Mouse (Mus musculus) heart, embryonic 14.5 days (tissue): ENCODE results near the gene Ccdc154. TPM values are rescaled to one million over a fixed set of nuclear protein-coding genes. Genes with fewer than 3 reads are reported as not detected.

Experiments
- ATAC-seq: fragments of 200-750 bp; cut with Nextera tagmentation; 2 replicates; pipeline ENCODE4 v1.8.0; 2017; ENCODE audit warnings: low read depth, moderate TSS enrichment; ENCODE audit not compliant: insufficient number of reproducible peaks, insufficient read depth, low FRiP score
- H3K27ac ChIP-seq, 2 experiments: fragments of 200-500 bp in 1 of 2; fragments of 300-500 bp in 1 of 2; sonication (generic) in 1 of 2; replicated peaks in 1 of 2; 2 replicates each; pipeline ENCODE4 v1.5.1; 2012 to 2014; ENCODE audit warnings: low read depth in 2 of 2, low read length in 2 of 2, control low read depth in 1 of 2, mild to moderate bottlenecking in 1 of 2, mixed read lengths in 1 of 2; ENCODE audit not compliant: control insufficient read depth in 1 of 2, insufficient read depth in 1 of 2
- H3K27me3 ChIP-seq: fragments of 300-500 bp; sonication (generic); 2 replicates; pipeline ENCODE4 v1.6.1; 2014; ENCODE audit warnings: mild to moderate bottlenecking, low read length, control low read depth; ENCODE audit not compliant: control insufficient read depth, insufficient read depth
- H3K36me3 ChIP-seq: fragments of 300-500 bp; sonication (generic); 2 replicates; pipeline ENCODE4 v1.6.1; 2014; ENCODE audit warnings: mild to moderate bottlenecking, control low read depth, low read length, mixed read lengths; ENCODE audit not compliant: control insufficient read depth, insufficient read depth
- H3K4me1 ChIP-seq, 2 experiments: fragments of 200-500 bp in 1 of 2; fragments of 300-500 bp in 1 of 2; sonication (generic) in 1 of 2; 2 replicates each; pipeline ENCODE4 v1.6.1; 2012 to 2014; ENCODE audit warnings: low read length in 2 of 2, control low read depth in 1 of 2, mixed read lengths in 1 of 2; ENCODE audit not compliant: control insufficient read depth in 2 of 2, insufficient read depth in 2 of 2
- H3K4me2 ChIP-seq: fragments of 300-500 bp; sonication (generic); 2 replicates; pipeline ENCODE4 v1.6.1; 2014; ENCODE audit warnings: mild to moderate bottlenecking, low read length
- H3K4me3 ChIP-seq, 2 experiments: fragments of 200-500 bp in 1 of 2; fragments of 300-500 bp in 1 of 2; sonication (generic) in 1 of 2; 2 replicates each; pipeline ENCODE4 v1.5.1; 2012 to 2014; ENCODE audit warnings: low read length in 2 of 2, mild to moderate bottlenecking in 2 of 2, control low read depth in 1 of 2, low read depth in 1 of 2, moderate library complexity in 1 of 2; ENCODE audit not compliant: control insufficient read depth in 1 of 2, insufficient read depth in 1 of 2
- H3K9ac ChIP-seq: fragments of 300-500 bp; sonication (generic); 2 replicates; pipeline ENCODE4 v1.6.1; 2014; ENCODE audit warnings: mild to moderate bottlenecking, low read length
- H3K9me3 ChIP-seq: fragments of 300-500 bp; sonication (generic); 2 replicates; pipeline ENCODE4 v1.6.1; 2016; ENCODE audit warnings: low read length, control low read depth; ENCODE audit not compliant: control insufficient read depth
- WGBS: fragments of 180-500 bp; shearing (Covaris S2); extraction: QIAGEN DNeasy Blood & Tissue Kit; methylation state at CpG from one replicate; pipeline ENCODE4 v1.1.7; 2014; 5-methylcytosine and 5-hydroxymethylcytosine counted together
- polyA plus RNA-seq: library from polyadenylated mRNA; unstranded; fragments of >200 nt; fragmentation: Nextera tagmentation; extraction: Ambion mirVana; gene quantifications from 2 replicates; pipeline ENCODE4 v1.2.1, GENCODE M21; 2014

Gene Ccdc154
- polyA plus RNA-seq, 1 experiment from 2014 or later: not detected

- Histone ChIP-seq H3K4me2 (peak overlapping the region; percentile 4; the same call in 1 of the 2 replicates), H3K27ac (no peak overlapping the region), H3K9me3 (no peaks in the 10 kb centered on the region), H3K27me3 (no peaks in the 10 kb centered on the region), H3K36me3 (no peaks in the 10 kb centered on the region), H3K4me1 (no peaks in the 10 kb centered on the region), H3K4me3 (no peak overlapping the region), H3K9ac (no peak overlapping the region)
- peak; percentile 66 for ATAC-seq
- WGBS: 10% methylated on average over 8 of the region's 8 CpGs
Observed at GRCm38 (mm10) chr17:25127079-25127478, 35.2 kb upstream of the Ccdc154 start.

- H3K36me3 ChIP-seq: no peaks in the 10 kb centered on the region
- H3K27me3 ChIP-seq: no peaks in the 10 kb centered on the region
- no peak overlapping the region for H3K9ac ChIP-seq
- H3K27ac ChIP-seq: no peak overlapping the region
- no peak for ATAC-seq
- no peak overlapping the region for H3K4me3 ChIP-seq
- WGBS: 42% methylated on average over 9 of the region's 9 CpGs
- H3K4me1 ChIP-seq: no peaks in the 10 kb centered on the region
- H3K4me2 ChIP-seq: no peak overlapping the region
- no peaks in the 10 kb centered on the region for H3K9me3 ChIP-seq
Observed at GRCm38 (mm10) chr17:25127681-25128080, 34.6 kb upstream of the Ccdc154 start.

GRCm38 (mm10) chr17:25130060-25130459 is 32.2 kb upstream of the Ccdc154 start:
- Histone ChIP-seq H3K4me3 (no peak overlapping the region), H3K9me3 (no peaks in the 10 kb centered on the region), H3K27me3 (no peaks in the 10 kb centered on the region), H3K9ac (no peak overlapping the region), H3K27ac (no peak overlapping the region), H3K4me1 (peaks cover 2 to 9% of the 10 kb centered on the region in 2 experiments; a peak in 3 of 4 replicates), H3K36me3 (no peaks in the 10 kb centered on the region), H3K4me2 (no peak overlapping the region)
- no peak for ATAC-seq
- WGBS: 76% methylated on average over 1 of the region's 1 CpGs

GRCm38 (mm10) chr17:25133275-25133698 is 29.0 kb upstream of the Ccdc154 start, which contains the start of gene Clcn7:
TSS of gene Clcn7 (plus strand) at chr17:25133391.
- peak within 1 kb of the TSS; percentile 70 for H3K4me2 ChIP-seq
- H3K4me3 ChIP-seq: peak within 1 kb of the TSS; percentile 91 to 100
- peaks cover 2 to 9% of the 10 kb centered on the region in 2 experiments; a peak in 3 of 4 replicates for H3K4me1 ChIP-seq
- H3K9me3 ChIP-seq: no peaks in the 10 kb centered on the region
- peak within 1 kb of the TSS in 1 of 2 experiments; percentile 41; a peak in 1 of 4 replicates for H3K27ac ChIP-seq
- H3K36me3 ChIP-seq: no peaks in the 10 kb centered on the region; the same call in 1 of the 2 replicates
- 0% methylated on average over 40 of the region's 40 CpGs for WGBS
- H3K9ac ChIP-seq: peak within 1 kb of the TSS; percentile 93
- peak; percentile 82 for ATAC-seq
- no peaks in the 10 kb centered on the region for H3K27me3 ChIP-seq

- Histone ChIP-seq H3K36me3 (no peaks in the 10 kb centered on the region; the same call in 1 of the 2 replicates), H3K4me2 (no peak overlapping the region), H3K9ac (no peak overlapping the region), H3K27ac (no peak overlapping the region), H3K4me1 (peaks cover 2 to 9% of the 10 kb centered on the region in 2 experiments; a peak in 3 of 4 replicates), H3K4me3 (no peak overlapping the region), H3K27me3 (no peaks in the 10 kb centered on the region), H3K9me3 (no peaks in the 10 kb centered on the region)
- 83% methylated on average over 6 of the region's 6 CpGs for WGBS
- no peak for ATAC-seq
Observed at GRCm38 (mm10) chr17:25135622-25136021, 26.6 kb upstream of the Ccdc154 start.

DNA sequence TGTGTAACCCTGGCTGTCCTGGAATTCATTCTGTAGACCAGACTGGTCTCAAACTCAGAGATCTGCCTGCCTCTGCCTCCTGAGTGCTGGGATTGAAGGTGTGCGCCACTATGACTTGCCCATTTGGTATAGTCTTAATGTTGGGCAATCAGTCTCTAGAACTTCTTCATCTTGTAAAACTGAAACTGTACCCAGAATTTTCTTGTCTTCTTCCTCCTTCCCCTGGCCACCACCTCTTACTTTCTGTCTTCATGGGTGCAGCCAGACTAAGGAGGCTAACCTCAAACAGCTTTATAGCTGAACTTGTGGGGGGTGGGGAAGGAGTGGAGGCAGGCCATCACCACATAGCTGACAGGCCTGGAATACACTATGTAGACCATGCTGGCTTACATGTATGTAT is 23.5 kb upstream of the Ccdc154 start:
- no peak overlapping the region for H3K9ac ChIP-seq
- H3K4me3 ChIP-seq: no peak overlapping the region
- no peak overlapping the region for H3K4me2 ChIP-seq
- H3K27me3 ChIP-seq: no peaks in the 10 kb centered on the region
- no peak overlapping the region for H3K27ac ChIP-seq
- ATAC-seq: no peak
- no peaks in the 10 kb centered on the region for H3K9me3 ChIP-seq
- peaks cover 2 to 8% of the 10 kb centered on the region in 2 experiments; a peak in 3 of 4 replicates for H3K4me1 ChIP-seq
- 100% methylated on average over 1 of the region's 1 CpGs for WGBS
- H3K36me3 ChIP-seq: no peaks in the 10 kb centered on the region; the same call in 1 of the 2 replicates

DNA sequence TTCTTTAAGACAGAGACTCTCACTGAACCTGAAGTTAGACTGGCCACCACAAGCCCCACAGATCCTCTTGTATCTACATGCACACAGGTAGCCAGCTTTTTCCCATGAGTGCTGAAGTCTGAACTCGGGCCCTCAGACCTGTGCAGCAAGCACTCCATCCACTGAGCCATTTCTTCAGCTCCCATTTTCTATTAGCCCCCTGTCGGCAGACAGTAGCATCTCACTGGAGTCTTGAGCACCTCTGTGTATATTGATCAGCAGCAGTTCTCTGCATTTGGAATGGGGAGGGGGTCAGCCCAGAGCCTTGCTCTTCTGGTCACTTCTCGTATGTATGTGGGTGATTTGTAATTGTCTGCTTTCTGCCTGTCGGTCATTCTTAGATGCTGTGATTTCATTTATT is 22.3 kb upstream of the Ccdc154 start:
- no peak overlapping the region for H3K4me2 ChIP-seq
- H3K4me1 ChIP-seq: no peaks in the 10 kb centered on the region
- 66% methylated on average over 4 of the region's 4 CpGs for WGBS
- no peak overlapping the region for H3K4me3 ChIP-seq
- no peak for ATAC-seq
- H3K9me3 ChIP-seq: no peaks in the 10 kb centered on the region
- H3K27ac ChIP-seq: no peak overlapping the region
- H3K9ac ChIP-seq: no peak overlapping the region
- peaks cover 6% of the 10 kb centered on the region; the same call in 1 of the 2 replicates for H3K36me3 ChIP-seq
- no peaks in the 10 kb centered on the region for H3K27me3 ChIP-seq

DNA sequence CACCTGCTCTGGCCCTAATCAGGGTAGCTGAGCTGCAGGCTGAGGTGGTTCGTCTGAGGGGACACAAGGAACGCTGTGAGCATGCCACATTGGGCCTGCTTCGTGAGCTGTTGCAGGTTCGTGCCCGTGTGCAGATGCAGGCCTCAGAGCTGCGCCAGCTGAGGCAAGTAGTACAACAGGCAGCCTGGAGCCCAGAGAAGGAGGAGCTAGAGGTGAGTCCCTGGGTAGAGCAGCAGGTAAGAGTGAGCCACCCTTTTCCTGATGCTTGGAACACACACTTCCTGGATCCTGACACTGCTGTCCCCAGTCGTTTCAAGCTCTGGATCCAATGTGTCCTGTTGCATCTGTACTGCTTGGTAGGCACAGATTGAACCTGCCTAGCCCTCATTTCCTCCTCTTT is 1.1 kb downstream of the Ccdc154 start:
- Histone ChIP-seq H3K9ac (no peak overlapping the region), H3K4me2 (no peak overlapping the region), H3K27ac (no peak overlapping the region), H3K9me3 (no peaks in the 10 kb centered on the region), H3K27me3 (no peaks in the 10 kb centered on the region), H3K4me1 (no peaks in the 10 kb centered on the region), H3K4me3 (no peak overlapping the region), H3K36me3 (peaks cover 28% of the 10 kb centered on the region)
- ATAC-seq: no peak
- WGBS: 73% methylated on average over 7 of the region's 7 CpGs
